Mouse (Mus musculus) left cerebral cortex, adult 6 months (tissue): ENCODE results near the gene Tsnax. TPM values are rescaled to one million over a fixed set of nuclear protein-coding genes. Genes with fewer than 3 reads are reported as not detected.

Experiments used
- long read RNA-seq, 2 experiments: library from polyadenylated mRNA; unstranded; transcript quantifications; one replicate each; pipeline ENCODE4 v2.0.0; 2019 to 2020
- polyA plus RNA-seq: library from polyadenylated mRNA; unstranded; fragments of <200 nt; fragmentation: Nextera tagmentation; gene quantifications from 2 replicates; pipeline ENCODE4 v1.2.3, GENCODE M21; 2021

Gene Tsnax
- 198 and 273 TPM in 2 replicates for polyA plus RNA-seq
- long read RNA-seq, experiment 1, transcript Tsnax-202 (5 exons, 2,169 nt) = minor isoform, 15 of 1,932 reads
- long read RNA-seq, experiment 1, transcript Tsnax-201 (6 exons, 2,391 nt) = major isoform, 1,723 of 1,932 reads
- long read RNA-seq, experiment 1, partial matches to known transcripts = 61 of 1,932 reads
- long read RNA-seq, experiment 1, other reads (novel, unspliced or antisense) = 133 of 1,932 reads
- long read RNA-seq, experiment 2, transcript Tsnax-201 (6 exons, 2,391 nt) = major isoform, 404 of 501 reads
- long read RNA-seq, experiment 2, partial matches to known transcripts = 58 of 501 reads
- long read RNA-seq, experiment 2, other reads (novel, unspliced or antisense) = 36 of 501 reads

GRCm38 (mm10) chr8:125012695-125013627 lies at the start of gene Tsnax:
Tsnax (plus strand) TSS chr8:125012997.

DNA sequence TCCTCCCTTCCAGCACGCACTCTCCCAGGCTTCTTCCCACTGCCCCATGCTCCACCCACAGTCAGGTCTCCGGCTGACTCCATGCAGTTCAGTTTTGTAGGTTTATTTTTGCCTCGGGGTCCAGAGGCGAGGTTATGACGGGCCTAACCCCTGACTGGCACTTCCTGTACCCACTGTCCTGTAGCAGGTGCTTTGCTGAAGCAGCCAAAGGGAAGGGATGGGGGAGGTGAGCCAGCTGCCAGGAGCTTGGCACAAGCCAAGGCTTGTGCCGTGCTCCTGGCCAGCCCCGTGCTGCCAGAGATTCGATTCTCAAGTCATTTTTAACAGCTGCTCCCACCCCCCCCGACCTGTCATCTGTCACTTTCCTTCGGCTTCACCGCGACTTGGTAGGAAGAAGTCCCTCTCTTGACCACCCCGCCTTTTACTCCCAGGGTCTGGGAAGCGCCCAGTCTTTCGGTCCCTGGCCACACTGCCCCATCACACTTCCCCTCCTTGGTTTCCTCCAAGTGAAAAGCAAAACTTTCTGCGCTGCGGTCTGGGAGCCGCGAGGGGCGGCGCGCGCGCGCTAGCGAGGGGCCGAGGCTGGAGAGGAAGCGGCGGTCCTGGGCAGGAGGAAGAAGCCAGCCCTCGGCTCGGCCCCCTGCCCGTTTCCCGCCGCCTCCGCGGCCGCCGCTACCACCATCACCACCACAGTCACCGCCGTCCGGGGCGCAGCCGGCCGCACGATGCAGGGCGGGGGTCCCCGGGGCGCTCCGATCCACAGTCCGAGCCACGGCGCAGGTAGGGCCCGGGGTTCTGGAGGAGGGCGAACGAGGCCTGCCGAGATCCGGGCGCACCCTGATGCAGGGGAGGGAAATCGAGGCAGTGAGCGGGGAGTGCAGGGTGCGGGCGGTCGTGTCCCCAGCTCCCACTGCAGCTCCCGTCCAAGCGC lies 41.0 kb downstream of the Tsnax start, which contains the start of gene Disc1:
TSS of gene Disc1 (plus strand) at position 691 of the 931 bp plus-strand sequence.

Other genes with a start within 250 kb of the Tsnax start
- 0.38 and 0.77 TPM in 2 replicates for gene Trim67, start 219.9 kb upstream of the Tsnax start, polyA plus RNA-seq
- gene Gnpat, start 150.0 kb upstream of the Tsnax start, polyA plus RNA-seq = 37.4 and 42.4 TPM in 2 replicates
- 16.6 and 17.4 TPM in 2 replicates for gene 2810004N23Rik, start 149.9 kb upstream of the Tsnax start, polyA plus RNA-seq
- gene Exoc8, start 115.3 kb upstream of the Tsnax start, polyA plus RNA-seq = 3.2 and 6.4 TPM in 2 replicates
- gene Sprtn, start 115.1 kb upstream of the Tsnax start, polyA plus RNA-seq = 3.0 and 3.4 TPM in 2 replicates
- gene Egln1, start 63.7 kb upstream of the Tsnax start, polyA plus RNA-seq = 8.7 and 9.6 TPM in 2 replicates
- 0.20 and 0.29 TPM in 2 replicates for gene Disc1, start 41.2 kb downstream of the Tsnax start, polyA plus RNA-seq